Mouse (Mus musculus) brain, embryonic 14.5 days (tissue): ENCODE data around the gene Klf7.

Source experiments
- CTCF ChIP-seq: fragments of 200-500 bp; IDR thresholded peaks from 2 replicates; pipeline ENCODE4 v1.5.1; 2012; ENCODE audit warnings: inconsistent platforms, mild to moderate bottlenecking, moderate library complexity, borderline replicate concordance; ENCODE audit not compliant: insufficient read depth, insufficient read length; ENCODE audit errors: extremely low read depth
- POLR2A ChIP-seq: fragments of 200-500 bp; IDR thresholded peaks from 2 replicates; pipeline ENCODE4 v1.6.1; 2012; ENCODE audit warnings: mild to moderate bottlenecking, inconsistent platforms, borderline replicate concordance; ENCODE audit not compliant: poor library complexity, insufficient read depth, insufficient read length, severe bottlenecking; ENCODE audit errors: extremely low read depth

DNA sequence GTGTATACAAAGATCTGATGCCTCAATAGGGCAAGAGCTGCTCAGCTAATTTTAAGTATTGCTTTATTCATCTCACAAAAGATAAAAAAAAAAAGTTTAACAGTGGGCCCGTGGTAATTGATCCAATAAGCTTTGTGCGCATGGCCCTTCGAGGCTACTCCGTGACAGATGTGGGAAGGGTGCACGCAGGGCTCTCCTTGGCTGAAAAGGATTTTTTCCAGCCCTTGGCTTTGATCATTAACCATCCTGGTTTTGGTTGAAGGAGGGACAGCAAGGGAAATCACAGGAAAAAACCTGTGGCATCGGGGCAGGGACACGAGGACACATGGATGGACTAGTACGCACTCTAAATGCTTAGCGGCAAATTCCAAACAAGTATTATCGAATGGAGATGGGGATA is 60.6 kb downstream of the Klf7 start:
- TF ChIP-seq CTCF: no peak
- TF ChIP-seq POLR2A: no peak
